Mouse (Mus musculus) liver, embryonic 15.5 days (tissue): ENCODE measurements around the gene Epn3. TPM values are rescaled to one million over a fixed set of nuclear protein-coding genes. Genes with fewer than 3 reads are reported as not detected.

Experiments
- ATAC-seq: fragments of 200-750 bp; cut with Nextera tagmentation; 2 replicates; pipeline ENCODE4 v1.8.0; 2017; ENCODE audit warnings: moderate number of reproducible peaks, mild to moderate bottlenecking, moderate library complexity; ENCODE audit not compliant: insufficient read depth
- H3K27ac ChIP-seq: fragments of 300-500 bp; sonication (generic); replicated peaks from 2 replicates; pipeline ENCODE4 v1.5.1; 2015; ENCODE audit warnings: mild to moderate bottlenecking, inconsistent platforms
- H3K27me3 ChIP-seq: fragments of 300-500 bp; sonication (generic); 2 replicates; pipeline ENCODE4 v1.6.1; 2015; ENCODE audit warnings: mild to moderate bottlenecking, inconsistent platforms
- H3K36me3 ChIP-seq: fragments of 300-500 bp; sonication (generic); replicated peaks from 2 replicates; pipeline ENCODE4 v1.6.1; 2015; ENCODE audit warnings: moderate library complexity, mild to moderate bottlenecking, inconsistent platforms
- H3K4me1 ChIP-seq: fragments of 300-500 bp; sonication (generic); replicated peaks from 2 replicates; pipeline ENCODE4 v1.6.1; 2015; ENCODE audit warnings: inconsistent platforms
- H3K4me2 ChIP-seq: fragments of 300-500 bp; sonication (generic); 2 replicates; pipeline ENCODE4 v1.6.1; 2015; ENCODE audit warnings: moderate library complexity, mild to moderate bottlenecking, inconsistent platforms
- H3K4me3 ChIP-seq: fragments of 300-500 bp; sonication (generic); replicated peaks from 2 replicates; pipeline ENCODE4 v1.5.1; 2015; ENCODE audit warnings: mild to moderate bottlenecking, inconsistent platforms
- H3K9ac ChIP-seq: fragments of 300-500 bp; sonication (generic); 2 replicates; pipeline ENCODE4 v1.6.1; 2015; ENCODE audit warnings: moderate library complexity, mild to moderate bottlenecking, inconsistent platforms
- H3K9me3 ChIP-seq: fragments of 300-500 bp; sonication (generic); replicated peaks from 2 replicates; pipeline ENCODE4 v1.6.1; 2016; ENCODE audit warnings: inconsistent platforms
- WGBS: fragments of 180-500 bp; shearing (Covaris S2); methylation state at CpG from one replicate; pipeline ENCODE4 v1.1.7; 2015; ENCODE audit warnings: mixed read lengths; ENCODE audit not compliant: insufficient replicate concordance; 5-methylcytosine and 5-hydroxymethylcytosine counted together
- polyA plus RNA-seq: library from polyadenylated mRNA; unstranded; fragments of >200 nt; fragmentation: Nextera tagmentation; extraction: Ambion mirVana; gene quantifications from 2 replicates; pipeline ENCODE4 v1.2.1, GENCODE M21; 2015

The Epn3 gene
- polyA plus RNA-seq, 1 experiment from 2014 or later, result 0.09 TPM

DNA sequence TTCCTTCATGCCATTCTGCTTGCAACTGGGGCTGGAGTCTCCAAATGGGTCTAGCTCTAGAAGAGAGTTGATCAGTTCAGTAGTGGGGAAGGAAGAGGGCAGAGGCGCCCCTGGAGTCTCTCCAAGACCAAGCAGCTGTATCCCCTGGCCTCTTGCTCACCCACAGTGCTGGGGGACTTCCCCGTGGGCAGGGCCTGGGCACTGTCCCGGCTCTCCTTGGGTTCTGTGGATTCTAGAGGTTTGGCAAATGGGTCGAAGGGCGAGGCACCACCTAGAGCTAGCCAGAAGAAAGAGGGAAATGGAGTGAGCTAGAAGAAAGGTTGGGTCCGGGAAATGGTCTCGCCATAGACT lies 8.1 kb downstream of the Epn3 start:
- 37% methylated on average over 7 of the region's 7 CpGs for WGBS
- H3K27ac ChIP-seq, result no peak overlapping the region
- no peak overlapping the region; the same call in 1 of the 2 replicates for H3K4me3 ChIP-seq
- no peak for ATAC-seq
- peak overlapping the region; percentile 62; the same call in 1 of the 2 replicates for H3K4me2 ChIP-seq
- no peak overlapping the region for H3K9ac ChIP-seq
- H3K4me1 ChIP-seq, result peaks cover 4% of the 10 kb centered on the region; the same call in 1 of the 2 replicates
- H3K36me3 ChIP-seq, result no peaks in the 10 kb centered on the region
- H3K9me3 ChIP-seq, result no peaks in the 10 kb centered on the region
- peaks cover 74% of the 10 kb centered on the region for H3K27me3 ChIP-seq

DNA sequence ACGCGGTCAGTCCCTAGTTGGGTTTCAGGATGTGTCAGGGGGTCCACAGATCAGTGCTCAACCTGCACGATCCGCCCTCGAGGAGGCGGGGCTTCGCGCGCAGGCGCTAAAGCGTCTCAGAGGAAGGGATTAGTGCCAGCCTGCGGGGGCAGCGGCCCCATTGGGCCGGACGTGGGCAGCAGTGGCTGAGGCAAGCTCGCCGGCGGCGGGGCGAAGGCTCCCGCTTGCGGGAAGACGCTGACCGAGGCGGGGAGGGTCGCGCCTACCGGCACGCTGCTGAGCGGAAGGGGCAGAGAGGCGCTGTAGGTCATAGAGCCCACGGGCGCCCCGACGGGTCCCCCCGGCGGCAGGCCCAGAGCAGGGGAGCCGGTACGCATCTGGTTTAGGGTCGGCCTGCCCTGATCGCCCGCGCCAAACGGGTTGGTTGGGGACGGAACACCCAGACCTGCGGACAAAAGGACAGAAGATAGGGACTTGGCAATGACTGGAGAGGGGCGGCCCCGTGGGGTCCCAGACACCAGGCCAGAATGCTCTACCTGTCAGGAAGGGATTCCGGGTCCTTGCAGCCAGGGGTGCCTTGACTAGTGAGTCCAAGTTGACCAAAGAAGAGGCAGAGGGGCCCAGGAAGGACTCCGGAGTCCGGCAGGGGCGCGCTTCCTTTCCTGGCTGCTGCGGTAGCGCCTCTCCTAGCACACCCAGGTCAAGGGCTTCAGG lies 8.6 kb downstream of the Epn3 start:
- no peaks in the 10 kb centered on the region for H3K9me3 ChIP-seq
- no peak overlapping the region; the same call in 1 of the 2 replicates for H3K9ac ChIP-seq
- ATAC-seq, result no peak
- H3K4me3 ChIP-seq, result peak overlapping the region; percentile 38
- H3K4me1 ChIP-seq, result peaks cover 4% of the 10 kb centered on the region; the same call in 1 of the 2 replicates
- H3K36me3 ChIP-seq, result no peaks in the 10 kb centered on the region
- peaks cover 75% of the 10 kb centered on the region for H3K27me3 ChIP-seq
- H3K27ac ChIP-seq, result no peak overlapping the region
- peak overlapping the region; percentile 62 for H3K4me2 ChIP-seq
- WGBS, result 4% methylated on average over 55 of the region's 55 CpGs

DNA sequence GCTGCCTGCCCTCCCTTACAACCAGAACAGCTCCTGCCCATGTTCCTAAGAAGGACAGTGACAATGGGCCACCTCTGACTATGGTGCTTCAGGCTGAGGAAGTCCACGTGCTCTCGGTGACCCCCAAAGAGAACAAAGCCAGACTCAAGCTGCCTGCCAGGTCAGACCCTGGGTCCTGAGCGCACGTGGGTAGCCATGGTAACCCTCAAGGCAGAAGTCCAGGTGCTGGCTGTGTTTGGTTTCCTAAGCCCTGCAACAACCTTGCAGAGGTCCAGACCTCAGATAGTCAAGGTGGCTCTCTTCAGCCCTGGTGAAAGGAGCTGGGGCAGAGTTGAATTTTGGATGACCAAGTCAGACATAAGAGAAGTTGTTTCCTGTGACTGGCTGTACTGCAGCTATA lies 10.0 kb downstream of the Epn3 start:
- Histone ChIP-seq H3K4me3 (no peak overlapping the region), H3K27ac (no peak overlapping the region), H3K4me2 (no peak overlapping the region), H3K27me3 (peaks cover 90% of the 10 kb centered on the region), H3K36me3 (no peaks in the 10 kb centered on the region), H3K9me3 (no peaks in the 10 kb centered on the region), H3K9ac (no peak overlapping the region), H3K4me1 (peaks cover 9% of the 10 kb centered on the region; the same call in 1 of the 2 replicates)
- 41% methylated on average over 4 of the region's 4 CpGs for WGBS
- no peak for ATAC-seq

DNA sequence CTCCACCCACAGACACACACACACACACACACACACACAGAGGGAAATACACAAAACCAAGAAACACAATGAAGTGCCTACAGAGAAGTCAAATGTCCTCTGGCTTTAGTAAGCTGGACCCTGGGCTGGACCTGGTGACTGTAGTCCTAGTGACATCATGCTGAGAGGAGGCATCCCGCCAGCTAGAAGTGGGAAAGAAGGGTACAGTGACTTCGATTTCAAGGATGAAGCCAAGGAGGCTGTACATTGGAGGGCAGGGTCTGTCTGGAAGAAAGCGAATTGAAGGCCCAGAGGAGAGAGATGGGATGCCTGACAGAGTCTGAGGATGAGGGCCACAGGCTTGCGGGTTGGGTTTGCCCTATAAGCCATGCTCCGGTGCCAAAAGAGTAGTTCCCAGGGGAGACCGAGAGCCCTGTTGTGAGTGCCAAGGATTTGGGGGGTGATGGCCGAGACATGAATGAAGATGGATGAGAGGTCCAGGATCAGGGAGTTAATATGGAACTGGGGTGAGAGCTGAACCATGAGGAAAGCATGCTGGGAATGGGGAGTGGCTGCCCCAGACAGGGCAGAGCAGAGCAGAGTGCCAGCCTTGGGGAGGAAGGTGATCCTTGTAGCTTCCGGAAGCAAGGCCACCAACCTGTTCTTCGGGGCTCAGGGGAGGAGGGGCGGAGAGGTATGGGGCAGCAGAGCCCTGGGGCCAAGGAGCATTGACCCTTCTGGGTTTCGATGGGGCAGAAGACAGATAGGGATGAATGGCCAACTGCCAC lies 10.8 kb downstream of the Epn3 start:
- Histone ChIP-seq H3K9ac (no peak overlapping the region), H3K4me3 (no peak overlapping the region), H3K4me1 (peaks cover 9% of the 10 kb centered on the region; the same call in 1 of the 2 replicates), H3K36me3 (no peaks in the 10 kb centered on the region), H3K27ac (no peak overlapping the region), H3K4me2 (no peak overlapping the region), H3K27me3 (peaks cover 97% of the 10 kb centered on the region), H3K9me3 (no peaks in the 10 kb centered on the region)
- no peak for ATAC-seq
- WGBS, result 61% methylated on average over 11 of the region's 11 CpGs

DNA sequence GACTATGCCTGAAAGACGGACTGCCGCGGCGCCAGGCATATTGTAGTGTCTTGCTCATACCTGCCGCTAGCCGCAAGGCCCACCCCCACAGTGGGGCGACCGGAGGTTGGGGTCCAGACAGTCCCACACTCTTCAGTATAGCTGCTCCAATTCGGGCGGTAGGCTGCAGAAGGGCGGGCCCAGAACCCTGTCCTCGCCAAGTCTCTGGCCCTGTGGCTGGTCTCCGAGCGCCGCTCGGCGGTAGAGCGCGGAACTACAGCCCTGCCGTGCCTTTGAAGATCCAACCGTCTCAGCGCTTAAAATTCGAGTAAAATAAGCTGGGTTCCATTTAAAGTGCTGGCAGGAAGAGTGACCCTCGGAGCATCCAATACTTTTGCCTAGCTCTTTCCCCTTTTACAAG lies 13.8 kb downstream of the Epn3 start, which contains the start of gene Spata20:
Gene Spata20 (minus strand): TSS at position 179 of the 400 bp plus-strand sequence.
- no peaks in the 10 kb centered on the region for H3K36me3 ChIP-seq
- H3K27me3 ChIP-seq, result peaks cover 86% of the 10 kb centered on the region
- no peak within 1 kb of the TSS for H3K4me2 ChIP-seq
- H3K9me3 ChIP-seq, result no peaks in the 10 kb centered on the region
- no peak within 1 kb of the TSS for H3K27ac ChIP-seq
- H3K9ac ChIP-seq, result no peak within 1 kb of the TSS
- 3% methylated on average over 24 of the region's 24 CpGs for WGBS
- peaks cover 6% of the 10 kb centered on the region; the same call in 1 of the 2 replicates for H3K4me1 ChIP-seq
- ATAC-seq, result 0 out of 2 replicates have a peak, but pooled peaks have one; percentile 25
- H3K4me3 ChIP-seq, result no peak within 1 kb of the TSS

DNA sequence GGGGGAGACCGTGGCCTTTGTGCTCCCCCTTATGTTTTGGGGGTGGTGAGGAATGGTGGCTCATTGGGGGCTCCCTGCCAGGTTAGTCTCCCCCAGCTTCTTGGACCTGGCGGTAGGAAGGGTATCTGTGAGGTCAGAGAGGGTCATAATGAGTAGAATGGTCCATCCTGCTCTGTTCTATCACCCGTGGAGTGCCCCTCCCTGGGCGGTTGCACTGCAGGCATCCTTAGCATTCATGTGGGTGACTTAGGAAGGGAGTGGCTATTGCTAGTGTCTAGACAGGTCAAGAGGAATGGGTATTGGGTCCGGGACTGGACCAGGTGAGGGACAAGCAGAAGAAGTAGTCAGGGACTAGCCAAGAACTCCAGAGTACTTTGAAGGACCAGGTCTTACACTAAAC lies 14.6 kb downstream of the Epn3 start:
- peaks cover 86% of the 10 kb centered on the region for H3K27me3 ChIP-seq

DNA sequence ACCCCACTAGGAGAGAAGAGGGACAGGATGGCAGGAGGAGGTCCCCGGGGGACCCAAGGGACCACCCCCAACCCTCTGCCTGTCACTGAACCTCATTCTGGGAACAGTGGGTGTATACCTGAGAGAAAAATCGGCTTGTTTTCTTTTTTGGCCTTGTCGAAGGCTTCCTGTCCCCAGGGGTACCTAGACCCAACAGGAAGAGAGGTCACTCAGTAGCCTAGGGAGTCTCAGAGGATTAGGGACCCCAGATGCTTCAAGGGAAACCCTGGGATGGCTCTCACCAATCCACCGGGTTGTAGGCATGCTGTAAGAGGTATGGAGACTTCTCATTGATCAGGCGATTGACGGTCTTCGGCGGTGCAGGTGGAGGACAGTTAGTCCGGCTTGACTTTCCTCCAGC lies 15.1 kb downstream of the Epn3 start:
- no peak overlapping the region for H3K4me3 ChIP-seq
- no peak overlapping the region for H3K27ac ChIP-seq
- H3K36me3 ChIP-seq, result no peaks in the 10 kb centered on the region
- H3K9ac ChIP-seq, result no peak overlapping the region
- no peak overlapping the region for H3K4me2 ChIP-seq
- peaks cover 86% of the 10 kb centered on the region for H3K27me3 ChIP-seq
- 72% methylated on average over 9 of the region's 9 CpGs for WGBS
- no peak for ATAC-seq
- no peaks in the 10 kb centered on the region for H3K9me3 ChIP-seq
- H3K4me1 ChIP-seq, result 0 out of 2 replicates have a peak, but pooled peaks cover 5% of the 10 kb centered on the region

More for the DNA sequence above, 14.6 kb downstream of the Epn3 start:
- no peak overlapping the region for H3K4me3 ChIP-seq
- no peak for ATAC-seq
- WGBS, result 59% methylated on average over 5 of the region's 5 CpGs
- H3K4me1 ChIP-seq, result 0 out of 2 replicates have a peak, but pooled peaks cover 5% of the 10 kb centered on the region
- no peak overlapping the region for H3K9ac ChIP-seq
- H3K4me2 ChIP-seq, result no peak overlapping the region
- no peaks in the 10 kb centered on the region for H3K9me3 ChIP-seq
- no peak overlapping the region for H3K27ac ChIP-seq
- H3K36me3 ChIP-seq, result no peaks in the 10 kb centered on the region

DNA sequence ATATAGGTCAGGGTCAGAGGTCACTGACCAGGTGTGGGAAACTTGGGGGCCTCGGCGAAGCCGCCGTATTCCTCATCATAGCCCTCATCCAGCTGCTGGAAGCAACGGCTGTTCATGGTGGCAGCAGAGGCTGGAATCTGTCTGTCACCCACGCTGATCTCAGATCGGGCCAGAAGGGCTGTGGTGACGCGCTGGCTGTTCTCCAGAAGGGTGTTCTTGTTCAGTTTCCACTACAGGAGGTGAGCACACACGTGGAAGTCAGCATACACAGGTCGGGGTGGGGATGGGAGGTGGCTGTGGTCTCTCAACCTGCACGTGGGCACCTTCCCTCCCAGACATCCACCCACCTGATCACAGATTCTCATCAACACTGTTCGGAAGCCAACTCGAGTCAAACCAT lies 15.9 kb downstream of the Epn3 start:
- H3K4me3 ChIP-seq, result no peak overlapping the region
- WGBS, result 66% methylated on average over 14 of the region's 14 CpGs
- H3K4me1 ChIP-seq, result 0 out of 2 replicates have a peak, but pooled peaks cover 5% of the 10 kb centered on the region
- no peaks in the 10 kb centered on the region for H3K9me3 ChIP-seq
- H3K36me3 ChIP-seq, result no peaks in the 10 kb centered on the region
- no peak for ATAC-seq
- H3K27ac ChIP-seq, result no peak overlapping the region
- H3K4me2 ChIP-seq, result no peak overlapping the region
- H3K9ac ChIP-seq, result no peak overlapping the region
- peaks cover 86% of the 10 kb centered on the region for H3K27me3 ChIP-seq

DNA sequence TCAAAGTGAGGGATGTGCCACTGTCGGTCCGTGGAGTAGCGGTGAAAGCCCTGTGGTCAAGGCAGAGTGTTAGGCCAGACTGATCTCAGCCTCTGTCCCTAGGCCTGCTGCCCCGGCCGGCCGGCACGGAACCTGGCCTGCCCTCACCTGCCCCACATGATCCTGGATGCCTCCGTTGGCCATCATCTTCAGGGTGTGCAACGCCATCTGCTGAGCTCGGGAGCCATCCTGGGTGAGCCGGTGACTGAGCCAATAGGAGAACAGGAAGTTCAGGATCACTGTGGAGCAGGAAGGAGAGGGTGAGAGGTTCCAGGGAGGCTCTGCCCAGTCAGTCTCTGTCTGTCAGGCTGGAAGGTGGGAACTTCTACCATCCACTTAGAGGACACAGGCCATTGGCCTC lies 16.3 kb downstream of the Epn3 start:
- Histone ChIP-seq H3K27ac (no peak overlapping the region), H3K9me3 (no peaks in the 10 kb centered on the region), H3K4me1 (0 out of 2 replicates have a peak, but pooled peaks cover 5% of the 10 kb centered on the region), H3K27me3 (peaks cover 87% of the 10 kb centered on the region), H3K9ac (no peak overlapping the region), H3K36me3 (no peaks in the 10 kb centered on the region), H3K4me3 (no peak overlapping the region), H3K4me2 (no peak overlapping the region)
- WGBS, result 69% methylated on average over 11 of the region's 11 CpGs
- ATAC-seq, result no peak

DNA sequence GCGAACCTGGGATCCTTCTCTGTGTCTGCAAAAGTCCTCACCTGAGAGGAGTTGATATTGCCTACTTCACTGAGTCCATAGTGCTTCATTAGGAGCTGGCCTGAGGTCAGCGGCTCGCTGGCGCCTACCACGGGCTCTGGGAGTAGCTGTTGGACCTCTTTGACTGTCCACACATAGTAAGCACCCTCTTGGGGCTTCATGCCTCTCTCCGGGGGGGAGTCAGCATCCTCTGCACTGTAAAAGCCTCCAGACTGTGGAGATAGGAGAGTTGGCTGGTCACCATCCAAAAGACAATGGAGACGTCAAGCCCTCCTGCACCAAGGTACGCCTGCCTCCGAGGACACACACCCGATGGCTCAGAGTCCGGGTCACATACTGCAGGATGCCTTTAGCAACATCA lies 17.0 kb downstream of the Epn3 start:
- Histone ChIP-seq H3K4me1 (0 out of 2 replicates have a peak, but pooled peaks cover 5% of the 10 kb centered on the region), H3K27ac (no peak overlapping the region), H3K9me3 (no peaks in the 10 kb centered on the region), H3K4me2 (no peak overlapping the region), H3K27me3 (peaks cover 87% of the 10 kb centered on the region), H3K36me3 (no peaks in the 10 kb centered on the region), H3K9ac (no peak overlapping the region), H3K4me3 (no peak overlapping the region)
- 77% methylated on average over 11 of the region's 11 CpGs for WGBS
- ATAC-seq, result no peak

DNA sequence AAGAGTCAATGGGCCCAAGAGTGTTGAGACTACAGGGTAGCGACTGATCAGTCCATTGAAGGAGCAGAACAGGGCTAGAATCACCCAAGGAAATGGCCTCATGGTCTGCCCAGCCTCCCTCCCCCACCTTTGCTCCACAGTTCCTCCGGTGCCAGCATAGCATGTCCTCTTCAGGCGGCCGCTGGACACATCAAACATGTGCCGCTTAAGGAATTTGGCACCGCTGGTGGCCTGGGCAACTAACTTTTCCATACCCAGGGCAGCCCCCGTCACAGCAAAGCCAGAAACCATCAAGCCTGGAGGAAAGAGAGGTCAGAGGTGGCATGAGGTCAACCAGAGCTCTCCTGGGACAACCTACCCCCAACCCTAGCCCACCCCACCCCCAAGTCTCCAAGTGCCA lies 17.8 kb downstream of the Epn3 start:
- no peak for ATAC-seq
- Histone ChIP-seq H3K27ac (no peak overlapping the region), H3K4me1 (0 out of 2 replicates have a peak, but pooled peaks cover 5% of the 10 kb centered on the region), H3K4me2 (no peak overlapping the region), H3K36me3 (no peaks in the 10 kb centered on the region), H3K9me3 (no peaks in the 10 kb centered on the region), H3K27me3 (peaks cover 87% of the 10 kb centered on the region), H3K4me3 (no peak overlapping the region), H3K9ac (no peak overlapping the region)
- 66% methylated on average over 7 of the region's 7 CpGs for WGBS
